Mouse (Mus musculus): Measurements from ENCODE around the gene Itih3. TPM values are rescaled to one million over a fixed set of nuclear protein-coding genes. Genes with fewer than 3 reads are reported as not detected.

Gene Itih3
- total RNA-seq (2014; fragmentation: Nextera tagmentation) (not detected in 2 replicates), total RNA-seq (2017) (not detected in 2 replicates)

DNA sequence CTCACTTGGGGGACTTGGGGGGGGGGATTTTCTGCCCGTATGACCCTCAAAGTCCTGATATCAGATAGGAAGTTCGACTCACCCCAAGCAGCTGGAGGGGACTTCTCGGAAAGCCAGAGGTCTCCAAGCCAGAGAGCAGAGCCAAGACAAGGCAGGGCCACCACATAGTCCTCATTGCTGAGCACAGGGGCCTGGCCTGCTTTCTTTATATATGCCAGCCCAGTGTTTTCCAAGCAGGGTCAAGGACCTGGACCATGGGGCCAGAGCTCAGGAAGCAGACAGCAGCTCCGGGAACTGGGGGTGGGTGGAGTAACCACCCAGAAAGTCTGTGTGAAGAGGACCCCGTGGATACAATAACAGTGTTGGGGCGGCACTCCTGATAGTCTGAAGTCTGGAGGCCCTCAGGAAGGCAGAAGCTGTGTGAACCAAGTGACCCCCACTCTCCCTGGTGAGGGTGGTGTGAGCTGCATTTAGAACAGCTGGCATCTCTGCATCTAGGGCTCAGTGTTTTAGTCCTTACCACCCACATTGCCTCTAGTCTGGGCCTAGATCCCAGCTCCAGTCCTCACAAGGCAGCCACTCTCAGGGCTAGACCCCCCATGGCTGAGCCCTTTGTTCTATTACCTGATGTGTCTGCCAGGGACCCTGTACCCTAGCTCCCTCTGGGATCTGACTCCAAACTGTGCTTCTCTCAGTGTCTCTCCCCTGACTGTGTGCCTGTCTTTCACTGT, at the start of gene Itih3:
Gene Itih3, minus strand, starts transcription at position 386 of the 731 bp plus-strand sequence.
- ATAC-seq (replicated peaks; ENCODE audit: poor library complexity, severe bottlenecking) = no peak

DNA sequence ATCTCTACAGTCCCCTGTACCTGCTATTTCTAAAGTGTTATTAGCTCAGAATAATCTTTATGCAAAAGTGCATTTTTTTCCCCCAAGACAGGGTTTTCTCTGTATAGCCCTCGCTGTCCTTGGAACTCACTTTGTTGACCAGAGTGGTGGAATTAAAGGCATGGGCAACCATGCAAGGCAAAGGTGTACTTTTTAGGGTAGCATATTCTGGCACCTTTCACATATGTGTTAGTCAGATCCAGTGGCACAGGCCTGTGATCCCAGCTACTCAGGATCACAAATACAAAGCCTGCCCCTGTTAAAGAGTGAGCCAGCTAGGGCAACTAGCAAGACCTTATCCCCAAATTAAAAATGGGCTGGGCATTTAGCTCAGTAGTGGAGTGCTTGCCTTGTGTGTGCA, 36.8 kb upstream of the Itih3 start:
- ATAC-seq (replicated peaks; ENCODE audit: poor library complexity, severe bottlenecking) = no peak

DNA sequence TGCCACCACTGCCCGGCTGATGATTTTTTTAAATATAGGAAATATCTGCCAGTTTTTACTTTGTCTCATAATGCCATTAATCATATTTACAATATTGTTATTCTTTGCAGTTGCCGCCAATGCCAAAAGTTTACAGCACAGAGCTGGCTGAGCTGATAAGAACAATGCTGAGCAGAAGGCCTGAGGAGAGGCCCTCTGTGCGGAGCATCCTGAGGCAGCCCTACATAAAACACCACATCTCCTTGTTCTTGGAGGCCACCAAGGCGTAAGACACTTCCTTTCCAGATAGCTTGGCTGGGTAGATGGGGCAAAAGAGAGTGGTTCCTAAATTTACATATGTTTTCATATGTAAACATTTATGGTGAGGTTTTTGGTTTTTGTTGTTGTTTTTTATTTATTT, 35.5 kb upstream of the Itih3 start:
- ATAC-seq (replicated peaks; ENCODE audit: poor library complexity, severe bottlenecking) = no peak

GRCm38 (mm10) chr14:30958517-30958916, 35.0 kb upstream of the Itih3 start:
- no peak for ATAC-seq (replicated peaks; ENCODE audit: poor library complexity, severe bottlenecking)

DNA sequence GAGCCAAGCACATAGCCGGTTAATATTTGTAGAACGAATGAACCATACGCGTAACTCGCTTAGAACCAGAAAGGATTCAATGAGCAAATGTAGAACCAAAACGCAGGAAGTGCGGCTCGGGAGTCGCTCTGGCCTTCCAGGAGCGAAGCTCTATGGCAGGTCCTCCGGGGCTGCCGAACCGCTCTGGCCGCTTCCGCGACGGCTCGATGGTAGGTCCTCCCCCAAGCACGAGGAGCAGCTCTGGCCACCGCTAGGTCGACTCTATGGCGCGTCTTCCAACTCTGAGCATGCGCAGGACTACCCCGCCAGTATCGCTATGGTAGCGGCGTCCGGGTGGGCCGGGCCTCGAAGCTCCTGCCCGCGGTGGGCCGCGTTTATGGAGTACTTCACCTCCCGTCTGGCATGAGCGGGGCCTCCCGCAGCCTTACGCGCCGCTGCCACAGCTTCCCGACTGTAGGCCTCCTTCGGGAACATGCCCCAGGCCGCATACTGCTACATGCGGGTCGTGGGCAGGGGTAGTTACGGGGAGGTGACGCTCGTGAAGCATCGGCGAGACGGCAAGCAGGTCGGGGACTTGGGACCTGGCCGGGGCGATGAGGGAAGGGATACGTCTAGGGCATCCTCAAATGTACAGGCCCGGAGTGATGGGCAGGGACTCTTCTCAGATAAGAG, 27.7 kb upstream of the Itih3 start, which contains the start of gene Nek4:
Gene Nek4, plus strand, starts transcription at position 224 of the 672 bp plus-strand sequence.
- peak; percentile 97 for ATAC-seq (replicated peaks; ENCODE audit: poor library complexity, severe bottlenecking)

GRCm38 (mm10) chr14:30949986-30950385, 26.4 kb upstream of the Itih3 start:
- no peak for ATAC-seq (replicated peaks; ENCODE audit: poor library complexity, severe bottlenecking)

DNA sequence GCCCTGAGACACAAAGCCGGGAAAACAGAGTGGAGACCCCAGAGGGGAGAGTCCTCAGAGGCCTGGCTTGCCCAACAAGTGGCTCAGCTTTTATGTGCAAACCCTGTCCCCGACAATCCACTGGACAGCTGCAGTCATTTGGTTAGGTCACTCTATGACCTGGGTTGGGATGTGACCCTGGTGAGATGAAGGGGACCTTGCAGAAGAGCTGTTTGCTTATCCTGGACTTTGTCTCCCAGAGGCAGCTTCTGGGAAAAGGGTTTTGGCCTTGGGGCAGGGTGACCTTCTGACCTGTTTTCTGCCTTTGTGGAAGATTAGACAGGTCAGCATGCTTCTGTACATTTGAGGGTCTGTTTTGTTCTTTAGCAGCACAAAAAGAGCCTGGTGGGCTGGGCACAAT, 21.2 kb upstream of the Itih3 start:
- no peak for ATAC-seq (replicated peaks; ENCODE audit: poor library complexity, severe bottlenecking)

- peak; percentile 78 for ATAC-seq (replicated peaks; ENCODE audit: poor library complexity, severe bottlenecking)
Measured at GRCm38 (mm10) chr14:30943860-30944674, 20.5 kb upstream of the Itih3 start.

GRCm38 (mm10) chr14:30943038-30943437, 19.5 kb upstream of the Itih3 start, which contains the start of gene Itih1:
Gene Itih1 (minus strand): TSS chr14:30943289.
- ATAC-seq (replicated peaks; ENCODE audit: poor library complexity, severe bottlenecking) = no peak

- no peak for ATAC-seq (replicated peaks; ENCODE audit: poor library complexity, severe bottlenecking)
Measured at GRCm38 (mm10) chr14:30942254-30942653, 18.7 kb upstream of the Itih3 start.

DNA sequence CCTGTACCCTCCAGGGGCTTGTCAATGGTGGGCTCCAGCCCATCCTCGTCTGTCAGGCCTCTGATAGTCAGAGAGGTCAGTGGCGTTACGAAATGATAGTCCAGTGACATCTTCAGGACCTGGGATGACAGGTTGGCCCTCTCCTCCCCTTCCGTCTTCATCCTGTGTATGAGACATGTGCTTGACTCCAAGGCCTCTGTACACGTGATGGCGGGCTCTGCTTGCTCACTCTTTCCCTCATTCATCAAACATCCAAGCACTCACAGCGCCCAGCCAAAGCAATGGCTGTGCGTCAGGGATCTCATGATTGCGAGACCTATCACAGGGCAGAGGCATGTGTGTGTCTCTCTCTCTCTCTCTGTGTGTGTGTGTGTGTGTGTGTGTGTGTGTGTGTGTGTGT, 9.8 kb upstream of the Itih3 start:
- no peak for ATAC-seq (replicated peaks; ENCODE audit: poor library complexity, severe bottlenecking)

DNA sequence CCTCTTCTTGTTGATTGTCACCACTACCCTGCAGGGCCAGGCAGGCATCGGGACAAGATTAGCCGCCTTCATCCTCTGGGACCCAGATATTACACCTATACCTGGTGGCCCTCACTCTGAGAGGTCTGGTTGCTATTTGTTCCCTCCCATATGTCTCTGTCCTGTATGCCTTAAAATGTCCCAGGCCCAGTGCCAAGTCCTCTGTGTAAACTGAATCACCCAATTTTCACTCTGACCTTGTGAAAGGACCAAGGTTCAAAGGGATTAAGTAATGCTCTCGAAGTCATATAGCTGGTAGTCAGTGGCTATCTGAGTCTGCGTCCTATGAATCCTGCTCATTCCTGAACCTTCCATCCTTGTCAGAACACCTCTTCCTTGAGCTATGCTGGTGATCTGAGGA, 6.8 kb upstream of the Itih3 start:
- no peak for ATAC-seq (replicated peaks; ENCODE audit: poor library complexity, severe bottlenecking)

DNA sequence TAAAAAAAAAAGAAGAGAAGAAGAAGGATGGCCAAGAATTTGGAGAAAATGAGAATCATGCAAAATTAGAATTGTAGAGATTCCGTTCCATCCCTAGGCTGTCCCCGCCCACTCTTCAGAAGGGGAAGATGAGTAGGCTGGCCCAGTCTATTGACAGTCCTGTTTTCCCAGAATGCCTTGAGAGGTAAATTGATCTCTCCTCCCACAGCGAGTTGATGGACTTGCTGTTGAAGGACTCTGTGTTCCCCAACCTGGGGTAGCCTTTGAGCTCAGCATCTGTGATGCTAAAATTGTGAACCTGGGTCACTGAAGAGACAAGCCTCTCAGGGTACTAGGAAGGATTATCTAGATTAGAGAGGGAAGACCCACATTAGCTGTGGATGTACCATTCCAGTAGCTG, 1.9 kb upstream of the Itih3 start:
- no peak for ATAC-seq (replicated peaks; ENCODE audit: poor library complexity, severe bottlenecking)

DNA sequence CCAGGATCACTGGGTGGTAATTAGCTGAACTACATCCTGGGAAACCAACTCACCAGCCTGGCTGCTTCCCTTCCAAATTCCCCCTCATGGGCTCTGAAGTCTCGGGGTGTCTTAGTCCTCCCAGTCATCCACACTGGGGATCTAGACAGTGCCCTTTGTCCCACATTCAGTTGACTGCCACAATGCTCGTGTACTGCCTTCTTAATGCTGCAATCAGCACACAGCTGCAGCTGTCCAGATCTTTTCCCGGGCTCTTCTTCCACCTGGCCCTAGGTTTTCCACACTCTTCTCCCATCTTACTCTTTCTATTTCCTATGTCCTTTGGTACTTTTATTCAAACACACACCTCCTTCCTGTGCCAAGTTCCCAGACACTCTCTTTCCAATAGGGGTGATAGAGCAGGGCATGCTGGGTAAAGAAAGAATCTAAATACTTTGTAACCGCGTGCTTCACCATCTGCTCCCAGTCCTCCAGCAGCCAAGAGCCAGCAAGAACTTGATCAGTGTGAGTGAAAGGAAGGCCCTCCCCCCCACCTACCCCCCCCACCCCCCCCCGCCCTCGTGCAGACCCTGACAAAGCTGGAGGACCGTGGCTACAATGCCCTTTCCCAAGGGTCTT, 1.4 kb downstream of the Itih3 start:
- ATAC-seq (replicated peaks; ENCODE audit: poor library complexity, severe bottlenecking) = no peak

DNA sequence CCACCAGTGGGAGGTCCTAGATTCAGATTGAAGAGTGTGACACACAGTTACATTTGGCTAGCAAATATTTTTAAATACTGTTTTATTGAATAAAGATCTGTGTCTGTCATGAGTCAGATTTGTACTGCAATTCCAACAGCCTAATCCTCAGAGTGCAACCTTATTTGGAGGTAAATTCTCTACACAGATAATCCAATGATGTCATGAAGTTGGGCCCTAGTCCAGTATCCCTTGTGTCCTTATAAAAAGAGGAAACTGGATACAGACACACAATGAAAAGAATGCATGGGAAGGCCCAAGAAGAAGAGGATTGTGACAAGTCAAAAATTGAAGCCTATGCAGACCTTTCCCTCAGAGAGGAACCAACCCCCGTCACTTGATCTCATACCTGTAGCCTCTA, 7.0 kb downstream of the Itih3 start:
- no peak for ATAC-seq (replicated peaks; ENCODE audit: poor library complexity, severe bottlenecking)

GRCm38 (mm10) chr14:30913404-30913803, 10.2 kb downstream of the Itih3 start:
- no peak for ATAC-seq (replicated peaks; ENCODE audit: poor library complexity, severe bottlenecking)

GRCm38 (mm10) chr14:30912641-30913040, 10.9 kb downstream of the Itih3 start:
- ATAC-seq (replicated peaks; ENCODE audit: poor library complexity, severe bottlenecking) = no peak

DNA sequence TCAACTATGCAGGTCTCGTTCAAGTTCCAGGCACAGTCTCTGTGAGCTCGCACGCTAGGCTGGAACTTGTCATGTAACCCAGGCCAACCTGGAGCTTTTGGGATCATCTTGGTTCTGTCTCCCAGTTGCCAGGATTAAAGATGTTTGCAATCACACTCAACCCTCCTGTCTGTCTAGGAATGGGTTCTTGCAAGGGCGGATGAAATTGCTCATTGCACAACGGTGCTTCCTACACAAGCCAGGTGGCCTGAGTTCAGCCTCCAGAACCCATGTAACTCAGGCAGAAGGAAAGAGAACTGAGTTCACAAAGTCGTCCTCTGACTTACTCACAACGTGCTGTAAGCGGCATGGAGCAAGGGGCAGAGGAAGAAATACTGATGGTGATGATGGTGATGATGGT, 12.4 kb downstream of the Itih3 start:
- no peak for ATAC-seq (replicated peaks; ENCODE audit: poor library complexity, severe bottlenecking)

GRCm38 (mm10) chr14:30907814-30908265, 15.7 kb downstream of the Itih3 start:
- ATAC-seq (replicated peaks; ENCODE audit: poor library complexity, severe bottlenecking) = peak; percentile 97

DNA sequence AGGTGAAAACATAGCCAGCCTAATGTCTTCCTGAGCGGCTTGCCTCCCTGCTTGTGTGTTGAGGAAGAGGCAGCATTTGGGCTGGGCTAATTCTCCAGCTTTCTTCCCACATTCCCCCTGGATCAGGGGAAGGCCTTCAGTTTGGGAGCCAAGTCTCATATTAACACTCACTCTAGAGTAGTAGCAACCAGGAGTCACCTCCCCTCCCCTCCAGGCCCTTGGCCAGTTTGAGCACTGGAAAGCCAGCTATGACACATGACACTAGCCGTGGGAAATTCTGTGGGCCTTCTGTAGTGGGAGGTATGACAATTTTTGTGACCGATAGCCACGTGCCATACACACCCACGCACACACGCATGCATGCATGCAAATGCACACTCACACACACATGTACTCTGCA, 17.6 kb downstream of the Itih3 start:
- ATAC-seq (replicated peaks; ENCODE audit: poor library complexity, severe bottlenecking) = no peak
